Mouse (Mus musculus): ENCODE results near the gene E2f2.

DNA sequence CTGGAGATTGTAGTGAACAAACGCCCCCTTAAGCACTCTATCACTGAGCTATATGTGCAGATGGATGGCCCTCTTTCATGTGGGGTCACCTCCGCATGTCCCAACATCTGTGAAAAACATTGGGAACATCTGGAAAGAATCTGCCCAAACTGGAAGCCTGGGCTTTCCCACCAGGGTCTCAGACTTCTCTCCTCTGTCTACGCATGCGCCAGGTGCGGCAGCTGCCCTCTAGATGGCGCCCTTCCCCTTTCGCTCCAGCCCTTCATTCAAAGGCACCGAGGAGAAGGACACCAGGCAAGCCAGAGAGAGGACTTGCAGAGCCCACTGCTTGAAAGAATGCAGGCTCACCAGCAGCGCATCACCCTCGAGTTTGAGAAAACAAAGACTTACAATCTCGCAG, 8.7 kb upstream of the E2f2 start:
- TF ChIP-seq CTCF (IDR thresholded peaks at IDR 0.05; ENCODE audit: borderline replicate concordance, extremely low read depth, insufficient read depth, insufficient read length) (peak; percentile 96), POLR2A (IDR thresholded peaks at IDR 0.05; ENCODE audit: borderline replicate concordance, extremely low read depth, insufficient read depth, insufficient read length, poor library complexity, severe bottlenecking) (no peak)

Measured in brain, embryonic 14.5 days (tissue).